Comparison of ENCODE assay signal across 15 mouse cellular contexts in genomic region chr14:118673501-118673900, GRCm38 (mm10). TPM values are rescaled to one million over a fixed set of nuclear protein-coding genes. Genes with fewer than 3 reads are reported as not detected.
A peak's percentile ranks its signal among the peaks of the same experiment; 100 is the strongest.
DNase-seq lines count a peak whose midpoint lies in the region; ATAC-seq and TF ChIP-seq lines count a peak whose summit lies in the region.
"Had no signal": no experiment of that assay in that cellular context is flagged by ENCODE, and none has a peak within 500 bp of the region (broad histone marks: within the 10 kb centered on the region; RNA-seq: fewer than 3 reads in every experiment).

No protein-coding gene starts in this region.

- ATAC-seq in liver, embryonic 12.5 days, result 0 out of 2 replicates have a peak, but pooled peaks have one; percentile 6
- ATAC-seq in liver, embryonic 11.5 days (replicated peaks; ENCODE audit: low FRiP score), result no peak
- peak; percentile 35; the same call in 1 of the 2 replicates for ATAC-seq in liver, postnatal 0 days
- no peak for ATAC-seq in erythroblast, adult 5-6 weeks (replicated peaks; ENCODE audit: low FRiP score, poor library complexity, severe bottlenecking)
- ATAC-seq: forebrain, embryonic 15.5 days; lung, postnatal 0 days; midbrain, embryonic 15.5 days had no signal

- H3K4me1 ChIP-seq in liver, embryonic 12.5 days, result peaks cover 19% of the 10 kb centered on the region
- H3K4me1 ChIP-seq in liver, embryonic 11.5 days (replicated peaks; ENCODE audit: control insufficient read depth, insufficient read depth, low read length), result peaks cover 10% of the 10 kb centered on the region
- H3K4me1 ChIP-seq in bone marrow, adult 2 months (ENCODE audit: control insufficient read depth, insufficient read depth, low read length), result peaks cover 7% of the 10 kb centered on the region
- peaks cover 17% of the 10 kb centered on the region for H3K4me1 ChIP-seq in liver, postnatal 0 days (ENCODE audit: insufficient read depth)
- H3K4me1 ChIP-seq: forebrain, embryonic 15.5 days; midbrain, embryonic 15.5 days had no signal

- no peak overlapping the region for H3K9ac ChIP-seq in liver, embryonic 12.5 days
- H3K9ac ChIP-seq in liver, embryonic 11.5 days (ENCODE audit: low read depth, low read length), result no peak overlapping the region
- H3K9ac ChIP-seq in liver, postnatal 0 days (replicated peaks), result no peak overlapping the region
- H3K9ac ChIP-seq: embryonic facial prominence, embryonic 13.5 days; forebrain, embryonic 15.5 days; midbrain, embryonic 15.5 days had no signal

- no peak for DNase-seq in liver, embryonic 11.5 days (ENCODE audit: low spot score)
- no peak for DNase-seq in liver, postnatal 0 days
- peak; percentile 36 to 47 for DNase-seq in thymus, postnatal 36 days
- no peak for DNase-seq in adrenal gland, postnatal 36 days
- no peak for DNase-seq in natural killer cell, adult 2 months (ENCODE audit: low spot score in 2 of 2)
- DNase-seq: cerebellum, adult 9-11 months; gastrocnemius, postnatal 25 days; right cerebral cortex, postnatal 25 days had no signal

- TF ChIP-seq POLR2A in bone marrow, adult 2 months (IDR thresholded peaks at IDR 0.05; ENCODE audit: borderline replicate concordance, control insufficient read depth, low read depth, low read length), result no peak

- H3K9me3 ChIP-seq in liver, embryonic 12.5 days (replicated peaks), result no peaks in the 10 kb centered on the region
- no peaks in the 10 kb centered on the region for H3K9me3 ChIP-seq in liver, embryonic 11.5 days (ENCODE audit: control insufficient read depth, low read length)
- no peaks in the 10 kb centered on the region for H3K9me3 ChIP-seq in liver, postnatal 0 days (ENCODE audit: low read length)
- H3K9me3 ChIP-seq: embryonic facial prominence, embryonic 13.5 days; forebrain, embryonic 15.5 days; midbrain, embryonic 15.5 days had no signal

- no peak for TF ChIP-seq EP300 in liver, postnatal 0 days (IDR thresholded peaks at IDR 0.05; ENCODE audit: low read depth)

- 69% methylated on average over 6 of the region's 6 CpGs for WGBS in liver, embryonic 12.5 days (ENCODE audit: insufficient replicate concordance)
- WGBS in liver, embryonic 11.5 days, result 60% methylated on average over 6 of the region's 6 CpGs
- WGBS in bone marrow, adult 2 months, result 56% methylated on average over 6 of the region's 6 CpGs
- 69% methylated on average over 6 of the region's 6 CpGs for WGBS in liver, postnatal 0 days (ENCODE audit: insufficient replicate concordance)

- TF ChIP-seq CTCF in bone marrow, adult 2 months (IDR thresholded peaks at IDR 0.05; ENCODE audit: control insufficient read depth, insufficient read depth, low read length), result no peak
- no peak for TF ChIP-seq CTCF in liver, postnatal 0 days (IDR thresholded peaks at IDR 0.05; ENCODE audit: low read depth)

- no peak overlapping the region for H3K4me2 ChIP-seq in liver, embryonic 12.5 days
- no peak overlapping the region for H3K4me2 ChIP-seq in liver, embryonic 11.5 days
- H3K4me2 ChIP-seq in liver, postnatal 0 days (ENCODE audit: low read depth, low read length), result no peak overlapping the region
- H3K4me2 ChIP-seq: embryonic facial prominence, embryonic 13.5 days; forebrain, embryonic 15.5 days; midbrain, embryonic 15.5 days had no signal

- no peak overlapping the region for H3K4me3 ChIP-seq in liver, embryonic 12.5 days
- no peak overlapping the region for H3K4me3 ChIP-seq in liver, embryonic 11.5 days (ENCODE audit: low read depth, low read length)
- H3K4me3 ChIP-seq in bone marrow, adult 2 months (replicated peaks; ENCODE audit: control insufficient read depth, low read depth, low read length), result no peak overlapping the region
- H3K4me3 ChIP-seq in liver, postnatal 0 days (ENCODE audit: low read depth, low read length), result no peak overlapping the region
- H3K4me3 ChIP-seq: embryonic facial prominence, embryonic 13.5 days; forebrain, embryonic 15.5 days; midbrain, embryonic 15.5 days had no signal

- H3K27me3 ChIP-seq in liver, embryonic 12.5 days (replicated peaks), result no peaks in the 10 kb centered on the region
- no peaks in the 10 kb centered on the region for H3K27me3 ChIP-seq in liver, embryonic 11.5 days (replicated peaks; ENCODE audit: control insufficient read depth, insufficient read depth, low read length)
- H3K27me3 ChIP-seq in liver, postnatal 0 days (ENCODE audit: insufficient read depth, low read length), result 0 out of 2 replicates have a peak, but pooled peaks cover 6% of the 10 kb centered on the region
- H3K27me3 ChIP-seq: forebrain, embryonic 15.5 days; midbrain, embryonic 15.5 days had no signal

- H3K27ac ChIP-seq in liver, embryonic 12.5 days, result no peak overlapping the region
- no peak overlapping the region; the same call in 1 of the 2 replicates for H3K27ac ChIP-seq in liver, embryonic 11.5 days (ENCODE audit: low read depth, low read length)
- 0 out of 2 replicates have a peak overlapping the region, but pooled peaks have one; percentile 6 for H3K27ac ChIP-seq in bone marrow, adult 2 months (ENCODE audit: control insufficient read depth, insufficient read depth, low read depth, low read length, poor library complexity)
- no peak overlapping the region for H3K27ac ChIP-seq in liver, postnatal 0 days (ENCODE audit: low read depth)
- H3K27ac ChIP-seq: embryonic facial prominence, embryonic 13.5 days; forebrain, embryonic 15.5 days; midbrain, embryonic 15.5 days had no signal

- no peaks in the 10 kb centered on the region for H3K36me3 ChIP-seq in liver, embryonic 12.5 days
- no peaks in the 10 kb centered on the region for H3K36me3 ChIP-seq in liver, embryonic 11.5 days (ENCODE audit: control insufficient read depth, insufficient read depth, low read length)
- no peaks in the 10 kb centered on the region for H3K36me3 ChIP-seq in liver, postnatal 0 days (replicated peaks; ENCODE audit: insufficient read depth, low read length)
- H3K36me3 ChIP-seq: embryonic facial prominence, embryonic 13.5 days; forebrain, embryonic 15.5 days; midbrain, embryonic 15.5 days had no signal

RNA-seq across cellular contexts. Expression of gene Abcc4, which starts 32.5 kb away (rescaled TPM):
- polyA plus RNA-seq in liver, embryonic 12.5 days (2016; fragmentation: Nextera tagmentation; extraction: Ambion mirVana), result 3.0 and 3.4 TPM in 2 replicates
- polyA plus RNA-seq in liver, embryonic 11.5 days (2014; fragmentation: Nextera tagmentation; extraction: Ambion mirVana), result 4.5 and 5.8 TPM in 2 replicates
- polyA plus RNA-seq in bone marrow, adult 2 months (2011; ENCODE audit: insufficient read depth, insufficient read length, low replicate concordance, missing spikeins), result 5.5 and 7.7 TPM in 2 replicates
- polyA plus RNA-seq in liver, postnatal 0 days (2015; fragmentation: Nextera tagmentation; extraction: Ambion mirVana), result 1.1 and 1.2 TPM in 2 replicates
- 12.5 and 14.0 TPM in 2 replicates for total RNA-seq in erythroblast, adult 5-6 weeks (2015; ENCODE audit: low replicate concordance)
- 10.1 and 12.8 TPM in 2 replicates for total RNA-seq in erythroblast, adult 5-6 weeks (2017; ENCODE audit: low replicate concordance)
- 10 to 100 TPM; 15.1 to 21.0 TPM for total RNA-seq in adrenal gland, postnatal 36 days (2021)

Comparison
In these comparisons a context has a peak if more than half of its experiments do, and no peak if none do; other contexts are left out.
1. ATAC-seq: peak in liver, embryonic 12.5 days (single experiment) and liver, postnatal 0 days (single experiment); none in liver, embryonic 11.5 days (single experiment) and erythroblast, adult 5-6 weeks (single experiment).
2. DNase-seq: peak in thymus, postnatal 36 days (2 of 2); none in liver, embryonic 11.5 days (single experiment), liver, postnatal 0 days (single experiment), adrenal gland, postnatal 36 days (0 of 2) and natural killer cell, adult 2 months (0 of 2).